Mouse (Mus musculus) embryo, embryonic 10 days (tissue): ENCODE data around the gene Sepsecs.
A peak's percentile ranks its signal among the peaks of the same experiment; 100 is the strongest.

Source experiments
- DNase-seq: peaks from one replicate; pipeline ENCODE4 v3.0.0-alpha.2; 2015; ENCODE audit warnings: low spot score

Sepsecs gene

DNA sequence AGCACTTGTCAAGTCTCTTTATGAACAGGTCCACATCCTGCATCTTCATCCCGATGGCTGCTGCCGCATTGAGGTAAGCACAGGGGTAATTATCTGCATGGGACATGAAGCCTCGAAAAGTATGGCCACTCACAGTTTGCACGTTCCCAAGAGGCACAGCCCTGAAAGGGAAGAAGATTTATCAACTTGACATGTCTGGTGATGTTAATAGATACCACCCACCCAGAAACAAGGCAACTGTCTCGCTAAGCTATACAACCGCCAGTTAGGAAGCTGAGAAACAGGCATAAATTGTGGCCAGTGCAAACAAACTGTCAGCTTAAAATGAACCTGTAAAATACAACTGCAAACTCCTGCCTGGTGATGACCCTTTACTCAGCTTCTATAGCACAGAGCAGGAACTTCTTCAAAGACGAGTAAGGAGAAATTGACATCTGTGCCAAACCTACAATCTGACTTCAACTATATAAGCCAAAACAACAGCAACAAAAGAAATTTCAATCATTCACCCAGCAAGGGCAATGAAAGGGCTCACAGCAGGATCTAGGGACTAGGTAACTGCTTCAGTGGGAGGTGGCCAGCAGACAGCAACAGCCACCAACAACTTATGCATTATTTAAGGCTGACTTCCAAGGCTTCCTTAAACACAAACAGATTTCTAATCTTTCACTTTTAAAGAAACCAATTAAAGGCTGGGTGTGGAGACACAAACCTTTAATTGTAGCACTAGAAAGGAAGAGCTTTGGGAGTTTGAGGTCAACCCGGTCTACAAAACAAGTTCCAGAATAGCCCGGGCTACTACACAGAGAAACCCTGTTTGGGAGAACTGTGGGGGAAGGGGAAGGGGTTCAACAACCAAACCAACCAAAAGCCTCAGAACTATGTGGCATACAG lies 25.3 kb downstream of the Sepsecs start:
- peak; percentile 51 for DNase-seq

GRCm38 (mm10) chr5:52641736-52642135 lies 27.8 kb downstream of the Sepsecs start:
- no peak for DNase-seq

- DNase-seq, result no peak
Observed at GRCm38 (mm10) chr5:52638916-52639315, 30.6 kb downstream of the Sepsecs start.

GRCm38 (mm10) chr5:52638006-52638405 lies 31.5 kb downstream of the Sepsecs start:
- no peak for DNase-seq

- no peak for DNase-seq
Observed at GRCm38 (mm10) chr5:52636923-52637322, 32.6 kb downstream of the Sepsecs start.

DNA sequence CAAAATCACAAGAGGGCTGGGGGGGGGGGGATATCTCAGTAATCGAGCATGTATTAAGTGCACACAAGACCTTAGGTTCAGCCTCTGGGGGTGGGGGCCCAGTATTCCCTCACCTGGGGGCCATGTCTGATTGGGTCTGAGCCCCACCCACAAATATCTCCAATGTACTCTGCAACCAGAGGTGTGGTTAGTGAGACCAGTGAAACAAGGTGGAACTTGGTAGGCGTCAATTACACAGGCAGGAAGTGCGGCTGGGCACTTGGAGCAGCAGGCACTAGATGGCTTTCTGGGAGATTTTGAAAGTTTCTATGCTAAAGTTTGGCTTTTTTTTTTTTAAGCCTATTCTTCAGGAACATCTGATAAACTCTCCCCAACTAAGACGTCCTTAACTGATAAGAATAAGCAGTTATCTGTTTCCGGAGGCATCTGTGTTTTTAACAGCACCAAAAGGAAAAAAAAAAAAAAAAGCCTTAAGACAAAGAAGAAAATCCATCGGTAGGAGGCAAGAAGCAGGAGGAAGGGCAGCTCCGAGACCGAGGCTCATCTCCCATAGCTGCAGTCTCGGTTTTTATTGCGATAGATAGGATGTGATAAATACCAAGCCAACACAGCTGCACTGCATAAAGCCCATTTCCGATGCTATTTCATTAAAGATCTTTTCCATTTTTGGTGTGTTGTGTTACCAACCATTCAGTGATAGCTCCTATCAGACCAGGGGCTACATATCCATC lies 33.3 kb downstream of the Sepsecs start:
- no peak for DNase-seq

DNA sequence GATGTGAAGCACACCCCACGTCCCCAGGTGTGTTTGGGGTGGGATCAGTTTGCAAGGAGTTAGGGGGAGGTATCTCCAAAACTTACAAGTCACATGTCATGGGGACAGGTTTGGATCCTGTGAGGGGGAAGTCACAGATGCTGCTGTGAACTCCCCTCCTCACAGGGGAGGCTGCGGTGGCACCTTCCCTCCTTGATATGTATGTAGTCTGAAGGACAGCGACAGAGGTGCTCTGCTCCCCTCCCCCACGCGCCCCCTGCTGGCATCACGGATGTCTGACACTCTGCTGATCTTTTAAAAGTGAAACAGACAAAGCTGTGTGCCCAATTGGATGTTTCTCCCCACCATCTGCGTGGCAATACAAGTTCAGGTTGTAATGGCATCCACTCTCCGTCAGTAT lies 35.5 kb downstream of the Sepsecs start:
- peak; percentile 61 for DNase-seq

- no peak for DNase-seq
Observed at GRCm38 (mm10) chr5:52630541-52630940, 39.0 kb downstream of the Sepsecs start.

- DNase-seq, result no peak
Observed at GRCm38 (mm10) chr5:52629214-52629613, 40.3 kb downstream of the Sepsecs start.

DNA sequence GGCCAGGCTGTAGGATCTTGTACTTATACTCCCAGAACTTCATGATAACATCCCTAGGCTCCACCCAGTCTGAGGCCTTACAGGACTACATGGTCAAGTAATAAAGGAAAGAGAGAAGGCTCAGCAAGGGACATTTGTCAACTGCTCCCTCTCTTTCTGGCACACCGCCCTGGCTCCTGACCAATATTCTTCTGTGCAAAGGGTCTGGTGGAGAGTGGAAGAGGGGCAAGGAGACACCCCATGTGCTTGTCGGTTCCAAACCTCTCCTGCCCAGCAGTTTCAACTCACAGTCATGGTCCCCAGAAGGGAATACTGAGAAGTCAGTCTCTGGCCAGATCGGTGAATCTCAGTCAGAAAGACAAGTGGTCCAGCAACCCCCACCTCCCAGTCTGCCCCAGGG lies 40.7 kb downstream of the Sepsecs start:
- DNase-seq, result no peak

DNA sequence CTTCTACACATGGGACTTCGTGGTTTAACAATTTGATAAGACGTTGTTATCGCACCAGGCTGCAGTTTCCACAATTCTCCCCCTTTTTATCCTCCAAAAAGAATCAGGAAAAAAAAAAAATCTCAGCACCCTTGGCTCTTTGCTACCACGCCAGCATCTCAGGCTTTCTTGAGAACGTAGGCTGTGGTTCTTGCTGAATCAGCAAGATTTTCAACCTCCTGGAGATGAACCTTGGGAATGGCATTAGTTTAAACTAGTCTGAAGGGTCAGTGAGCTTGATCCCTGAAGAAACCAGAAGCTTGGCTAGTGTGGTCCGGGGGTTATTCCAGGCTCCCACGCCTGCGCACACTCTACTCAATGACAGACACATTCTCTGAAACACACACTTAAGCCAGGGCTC lies 41.8 kb downstream of the Sepsecs start:
- no peak for DNase-seq

GRCm38 (mm10) chr5:52626092-52626491 lies 43.4 kb downstream of the Sepsecs start:
- DNase-seq, result no peak

DNA sequence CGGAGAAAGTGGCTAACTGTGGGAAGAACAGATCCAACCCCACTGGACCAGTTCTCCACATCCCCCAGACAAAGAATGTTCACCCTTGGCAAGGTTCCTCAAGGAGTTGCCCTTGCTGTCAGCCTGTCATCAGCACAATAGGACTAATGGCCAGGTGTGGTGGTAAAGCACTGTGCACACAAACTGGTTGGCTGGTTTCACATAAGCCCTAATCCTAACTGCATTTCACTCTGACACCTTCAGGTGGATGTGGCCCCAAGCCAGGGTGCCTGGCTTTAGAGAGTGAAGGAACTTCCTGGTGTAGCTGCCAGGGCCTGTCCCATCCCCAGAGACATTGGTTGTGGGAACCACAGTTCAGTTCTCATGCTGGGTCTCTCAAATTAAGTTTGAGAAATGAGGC lies 44.6 kb downstream of the Sepsecs start:
- DNase-seq, result no peak

- DNase-seq, result no peak
Observed at GRCm38 (mm10) chr5:52623099-52623498, 46.4 kb downstream of the Sepsecs start.

DNA sequence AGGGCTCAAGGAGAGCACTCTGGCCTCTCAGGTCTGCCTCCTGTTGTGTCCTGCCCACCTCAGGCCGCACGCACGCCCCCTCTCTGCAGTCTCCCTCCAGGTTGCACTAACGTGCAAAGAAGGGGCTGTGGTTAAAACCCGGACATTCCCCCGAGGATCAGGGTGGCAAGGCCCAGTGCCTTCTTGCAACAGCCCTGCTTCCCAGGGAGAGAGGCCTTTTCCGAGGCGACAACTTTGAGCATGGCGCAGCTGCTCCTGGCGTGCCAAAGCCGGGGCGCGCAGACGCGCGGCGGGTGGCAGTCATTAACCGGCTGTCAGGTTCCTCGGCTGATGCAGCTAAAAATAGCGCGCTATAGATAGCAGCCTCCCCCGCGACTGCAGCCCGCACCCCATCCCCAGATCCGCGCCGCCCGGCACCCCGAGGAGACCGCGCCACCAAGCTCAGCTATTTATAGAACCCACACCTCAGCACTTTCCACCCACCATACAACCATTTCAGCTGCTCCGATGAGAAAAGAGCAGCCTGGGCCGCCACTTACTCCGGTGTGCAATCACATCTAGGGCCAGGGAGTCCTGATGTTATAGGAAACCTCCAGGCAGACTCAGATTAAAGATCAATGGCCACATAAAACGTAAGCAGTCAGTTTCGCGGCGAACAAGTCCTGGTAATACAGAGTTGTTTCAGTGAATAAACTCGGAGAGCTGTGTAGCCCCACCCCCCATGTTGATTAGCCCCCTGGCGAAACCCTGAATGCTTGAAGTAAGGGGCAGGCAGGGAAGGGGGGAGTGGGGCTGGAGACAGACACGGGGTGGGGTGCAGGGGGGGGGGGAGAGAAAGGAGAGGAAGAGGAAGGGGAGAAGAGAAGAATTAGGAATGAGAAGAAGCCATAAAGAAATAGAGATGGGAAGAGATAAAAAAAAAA lies 50.9 kb downstream of the Sepsecs start:
- DNase-seq, result peak; percentile 50

DNA sequence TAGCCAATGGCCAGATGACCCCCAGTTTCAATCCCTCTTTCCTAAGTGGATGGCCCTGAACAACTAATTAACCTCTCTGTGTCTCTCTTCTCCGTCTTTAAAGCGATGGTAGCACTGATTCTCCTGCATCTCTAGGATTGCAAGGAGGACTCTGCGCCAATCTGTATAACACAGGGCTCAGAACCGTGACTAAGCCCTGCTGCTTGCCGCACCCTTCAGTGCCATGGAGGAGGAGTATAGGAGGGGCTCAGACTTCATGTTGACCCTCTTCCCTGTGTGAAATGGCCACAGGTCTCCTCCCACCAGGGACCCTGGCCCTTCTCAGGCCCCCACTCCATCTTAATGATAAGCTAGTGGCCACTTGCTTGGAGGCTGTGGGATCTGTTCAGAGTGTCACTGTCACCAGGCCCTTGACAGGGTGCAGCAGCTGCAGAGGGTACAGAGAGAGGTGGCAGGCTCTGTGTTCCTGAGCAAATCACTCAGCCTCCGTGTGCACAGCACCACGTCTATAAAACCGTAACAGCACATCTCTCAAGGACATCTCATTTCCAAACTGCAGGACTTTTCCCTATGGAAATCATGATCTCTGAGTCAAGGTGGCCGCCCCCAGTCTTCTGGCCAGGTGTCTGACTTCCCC lies 51.7 kb downstream of the Sepsecs start:
- no peak for DNase-seq

DNA sequence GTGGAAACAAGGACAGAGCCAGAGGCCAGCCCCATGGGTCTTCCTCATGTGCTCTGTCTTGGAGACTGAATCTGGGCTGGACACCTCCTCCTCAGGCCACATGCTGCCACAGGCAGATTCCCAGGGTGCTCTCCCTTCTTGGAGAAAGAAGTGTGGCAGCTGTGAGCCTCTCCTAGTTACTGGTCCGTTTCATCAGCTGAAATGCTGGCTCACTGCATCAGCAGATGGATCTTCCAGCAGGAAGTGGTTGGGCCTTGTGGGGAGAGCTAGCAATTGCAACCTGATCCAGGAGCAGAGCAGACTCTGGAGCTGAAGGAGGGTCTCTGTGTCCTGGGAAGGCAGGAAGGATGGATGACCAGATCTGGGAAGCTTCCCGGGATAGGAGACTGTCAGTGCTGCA lies 53.0 kb downstream of the Sepsecs start:
- peak; percentile 59 for DNase-seq

DNA sequence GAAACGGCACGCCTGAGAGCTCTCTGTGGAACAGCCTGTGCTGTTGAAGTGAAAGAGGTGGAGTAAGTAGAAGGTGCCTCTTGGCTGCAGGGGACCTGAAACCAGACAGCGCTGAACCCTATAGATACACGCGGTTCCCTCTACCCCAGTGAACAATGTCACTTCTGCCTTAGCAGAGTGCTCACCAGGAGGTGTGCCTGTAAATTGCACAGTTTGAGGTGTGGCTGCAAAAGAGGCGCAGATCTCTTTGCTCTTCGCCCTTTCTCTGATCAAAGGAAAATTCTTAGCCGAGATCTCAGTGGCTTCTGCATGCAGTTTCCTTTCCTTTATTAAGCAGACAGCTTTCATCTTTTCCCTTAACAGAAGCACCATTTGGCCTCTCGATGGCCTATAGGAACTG lies 54.1 kb downstream of the Sepsecs start:
- DNase-seq, result no peak

- no peak for DNase-seq
Observed at GRCm38 (mm10) chr5:52614686-52615085, 54.8 kb downstream of the Sepsecs start.

DNA sequence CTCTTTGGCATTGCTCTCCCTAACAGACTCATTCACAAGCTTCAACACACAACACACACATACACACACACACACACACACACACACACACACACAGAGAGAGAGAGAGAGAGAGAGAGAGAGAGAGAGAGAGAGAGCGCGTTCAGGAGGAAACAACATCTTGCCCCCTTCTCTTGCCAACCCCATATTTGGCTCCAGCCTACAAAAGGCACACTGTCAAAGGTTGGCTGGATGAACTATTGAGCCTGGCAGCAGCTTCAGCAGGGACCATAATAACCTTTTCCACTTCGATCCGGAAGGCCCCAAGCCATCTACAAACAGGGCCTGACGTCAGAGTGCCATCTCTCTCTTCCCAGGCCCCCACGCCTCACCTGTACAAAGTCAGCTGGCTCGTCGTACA lies 56.7 kb downstream of the Sepsecs start:
- DNase-seq, result no peak

GRCm38 (mm10) chr5:52611315-52611895 lies 58.1 kb downstream of the Sepsecs start:
- no peak for DNase-seq
